Mouse (Mus musculus) layer of hippocampus, adult 11-12 months (tissue): Measurements from ENCODE around the gene Msrb3.

Source experiments
- DNase-seq: peaks from one replicate; pipeline ENCODE4 v3.0.0; 2022; ENCODE audit warnings: low spot score

The Msrb3 gene

DNA sequence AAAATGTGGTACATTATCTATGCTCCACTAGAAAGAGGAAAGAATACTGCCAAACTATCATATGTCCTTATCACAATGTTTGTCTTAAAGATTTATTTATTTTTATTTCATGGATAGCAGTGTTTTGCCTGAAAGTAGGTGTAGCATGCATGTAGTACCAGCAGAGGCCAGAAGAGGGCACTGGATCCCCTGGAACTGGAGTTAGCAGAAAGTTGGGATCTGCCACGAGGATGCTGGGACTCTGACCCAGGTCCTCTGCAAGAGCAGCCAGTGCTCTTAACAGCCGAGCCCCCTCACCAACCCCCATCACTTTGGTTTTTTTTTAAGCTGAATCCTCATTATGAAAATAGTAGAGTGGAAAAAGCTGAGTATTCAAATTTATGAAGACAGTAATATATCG is 37.7 kb downstream of the Msrb3 start:
- no peak for DNase-seq

DNA sequence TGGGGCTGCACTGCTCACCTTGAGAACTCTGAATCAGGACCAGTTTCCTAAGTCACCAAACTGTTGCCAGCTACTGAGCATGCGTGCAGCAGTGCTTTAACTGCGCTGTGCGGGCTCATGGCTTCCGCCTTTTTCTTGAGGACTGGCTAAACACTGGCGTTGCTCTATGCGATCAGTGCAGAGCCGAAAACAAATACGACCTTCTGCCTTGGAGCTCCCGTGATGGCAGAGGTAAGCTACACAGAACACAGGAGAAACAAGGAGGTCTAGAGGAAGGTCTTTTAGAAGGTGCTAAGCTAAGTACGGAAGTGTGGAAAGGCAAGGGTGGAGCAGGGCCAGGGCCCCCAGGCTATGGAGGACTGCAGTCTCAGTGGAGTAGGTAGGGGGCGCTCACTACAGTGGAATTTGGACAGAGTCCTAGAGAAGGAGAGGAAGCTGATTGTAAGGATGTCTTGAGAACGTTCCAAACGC is 41.3 kb downstream of the Msrb3 start:
- no peak for DNase-seq

DNA sequence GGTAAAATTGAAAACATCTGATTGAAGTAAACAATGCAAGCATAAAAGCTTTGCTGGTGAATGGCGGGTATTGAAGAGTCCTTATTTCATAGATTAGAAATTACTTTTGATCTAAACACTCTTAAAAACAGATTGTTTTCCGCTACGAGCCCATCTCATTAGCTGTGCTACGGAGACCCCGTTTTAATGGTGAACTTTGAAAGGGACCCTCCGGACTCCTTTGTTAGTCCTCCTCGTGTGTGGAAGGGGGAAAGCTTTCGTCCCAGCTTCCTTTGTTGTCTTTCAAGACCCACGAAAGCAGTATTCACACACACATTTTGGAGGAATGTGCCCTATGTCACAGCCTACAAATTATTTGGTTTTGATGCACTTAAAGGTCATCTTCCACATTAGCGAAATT is 44.6 kb downstream of the Msrb3 start:
- DNase-seq, result no peak

DNA sequence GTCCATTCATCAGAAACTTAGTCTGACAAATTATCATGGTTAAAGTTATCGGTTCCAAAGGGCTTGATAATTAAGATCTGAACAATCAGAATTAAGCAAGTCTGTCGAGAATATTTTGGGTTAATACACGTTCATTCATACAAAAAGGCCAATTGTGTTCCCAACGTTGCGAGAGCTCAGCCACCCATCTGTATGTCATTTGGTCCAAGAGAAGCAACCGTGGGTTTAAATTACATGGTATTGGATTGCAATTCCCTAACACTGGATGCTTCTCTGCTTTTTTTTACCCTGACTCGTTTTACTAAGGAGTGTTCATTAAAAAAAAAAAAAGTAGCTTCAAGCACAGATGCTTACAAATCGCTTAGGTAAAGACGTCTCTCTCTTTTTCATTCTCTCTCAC is 45.1 kb downstream of the Msrb3 start:
- DNase-seq, result no peak

DNA sequence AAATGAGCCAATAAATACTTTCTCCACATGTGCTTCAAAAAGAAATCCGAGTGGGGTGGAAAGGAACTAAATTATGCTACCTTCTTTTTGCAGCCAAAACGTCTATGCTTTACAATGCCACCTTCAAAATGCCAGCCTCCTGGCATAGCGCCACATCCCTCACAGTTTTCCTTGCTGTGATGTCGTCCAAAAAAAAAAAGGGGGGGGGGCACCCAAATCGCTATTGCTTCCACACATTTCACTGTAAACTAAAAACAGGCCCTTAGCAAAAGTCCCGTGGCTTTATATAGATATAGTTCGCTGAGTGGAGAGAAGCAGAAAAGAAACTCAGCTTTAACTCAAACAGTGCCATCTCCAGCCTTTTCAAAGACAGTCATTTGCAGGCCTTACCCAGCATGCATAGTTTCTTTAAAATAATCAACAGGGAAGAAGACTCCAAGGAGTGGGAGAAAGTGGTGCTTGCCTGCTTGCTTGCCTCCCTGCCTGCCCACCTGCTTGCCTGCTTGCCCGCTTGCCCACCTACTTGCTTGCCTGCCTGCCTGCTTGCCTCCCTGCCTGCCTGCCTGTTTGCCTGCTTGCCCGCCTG is 47.6 kb downstream of the Msrb3 start:
- DNase-seq, result no peak

DNA sequence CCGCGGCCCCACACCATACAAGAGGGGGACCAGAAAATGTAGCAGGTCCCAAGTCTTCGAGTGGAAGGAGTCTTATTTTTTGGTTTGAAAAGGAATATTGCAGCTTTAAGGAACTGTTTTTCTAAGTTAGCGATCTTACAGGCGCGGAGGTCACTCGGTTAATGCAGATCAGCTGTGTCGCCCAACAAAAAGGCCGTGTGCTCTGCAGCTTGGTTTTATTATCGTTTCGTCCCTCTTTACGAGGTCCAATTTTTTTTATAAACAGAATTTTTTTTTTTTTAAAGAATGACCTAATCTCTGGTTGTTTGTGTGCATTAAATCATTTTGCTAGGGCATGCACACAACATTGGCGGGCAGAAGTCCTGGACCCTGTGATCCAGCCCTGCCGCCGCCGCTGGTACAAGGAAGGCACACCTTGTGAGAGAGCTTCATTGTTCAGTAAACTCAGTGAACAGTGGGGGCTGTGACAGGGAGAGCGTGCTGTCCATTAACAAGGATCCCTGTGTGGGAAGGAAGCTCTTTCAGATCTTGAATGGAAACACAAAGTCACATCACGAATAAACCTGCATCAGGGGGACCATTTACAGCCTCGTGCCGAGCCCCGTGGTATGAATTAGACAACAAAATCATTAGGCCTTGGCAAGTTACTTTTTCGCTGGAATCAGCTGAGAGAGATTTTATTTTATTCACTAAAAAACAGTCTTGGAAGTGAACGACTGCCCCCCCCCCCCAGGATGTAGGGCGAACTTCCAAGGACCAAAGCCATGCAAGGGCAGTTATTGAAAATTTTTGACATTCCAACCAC is 48.3 kb downstream of the Msrb3 start:
- DNase-seq, result no peak

DNA sequence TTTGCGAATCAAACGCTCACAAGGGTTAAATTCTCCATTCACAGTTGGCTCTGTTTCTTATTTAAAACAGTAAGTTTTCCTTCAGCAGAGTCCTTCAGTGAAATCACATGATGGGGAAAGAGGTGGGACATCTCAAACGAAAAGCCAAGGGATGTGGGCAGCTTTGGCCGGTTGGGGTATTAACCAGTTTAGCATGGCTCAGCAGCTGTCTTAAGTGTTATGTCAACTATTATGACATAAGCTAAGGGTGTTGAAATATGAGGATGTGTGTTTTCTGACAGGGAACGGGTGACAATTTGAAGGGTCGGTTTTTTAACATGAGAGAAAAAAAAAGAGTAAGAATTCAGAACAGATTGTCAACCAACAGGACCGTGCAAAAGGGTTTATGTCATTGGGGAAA is 50.2 kb downstream of the Msrb3 start:
- no peak for DNase-seq

DNA sequence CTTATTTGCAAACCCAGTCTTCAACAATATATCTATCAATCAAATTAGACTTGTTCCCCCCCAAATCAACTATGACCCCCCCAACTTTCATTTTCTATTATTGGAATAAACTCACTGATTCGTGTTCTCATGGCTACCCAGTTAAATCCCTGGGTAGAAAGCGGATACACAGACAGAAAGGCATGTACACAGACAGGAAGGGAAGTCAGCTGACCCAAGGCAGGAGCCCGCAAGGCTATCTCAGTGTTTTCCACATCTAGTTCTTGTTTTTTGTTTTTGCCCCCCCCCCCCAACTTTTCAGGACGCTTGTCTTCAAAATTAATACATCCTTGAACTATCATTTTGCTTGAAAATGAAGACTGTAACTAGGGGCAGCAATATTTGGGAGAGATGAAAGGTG is 51.1 kb downstream of the Msrb3 start:
- DNase-seq, result no peak

DNA sequence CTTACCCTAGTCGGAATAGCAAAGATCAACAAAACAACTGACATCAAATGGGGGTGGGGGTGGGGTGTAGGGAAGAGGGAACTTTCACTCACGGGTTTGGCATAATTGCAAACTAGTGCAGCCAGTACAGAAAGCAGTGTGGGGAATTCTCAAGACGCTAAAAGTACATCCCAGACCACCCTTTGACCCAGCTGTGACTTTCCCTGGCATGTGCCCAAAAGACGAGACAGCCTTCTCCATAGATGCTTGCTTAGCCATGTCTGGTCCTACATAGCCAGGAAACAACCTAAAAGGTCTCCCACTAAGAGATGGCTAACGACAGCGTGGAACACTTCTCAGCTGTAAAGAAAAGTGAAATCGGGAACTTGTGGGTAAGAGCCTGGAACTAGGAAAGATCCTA is 58.9 kb downstream of the Msrb3 start:
- DNase-seq, result no peak

DNA sequence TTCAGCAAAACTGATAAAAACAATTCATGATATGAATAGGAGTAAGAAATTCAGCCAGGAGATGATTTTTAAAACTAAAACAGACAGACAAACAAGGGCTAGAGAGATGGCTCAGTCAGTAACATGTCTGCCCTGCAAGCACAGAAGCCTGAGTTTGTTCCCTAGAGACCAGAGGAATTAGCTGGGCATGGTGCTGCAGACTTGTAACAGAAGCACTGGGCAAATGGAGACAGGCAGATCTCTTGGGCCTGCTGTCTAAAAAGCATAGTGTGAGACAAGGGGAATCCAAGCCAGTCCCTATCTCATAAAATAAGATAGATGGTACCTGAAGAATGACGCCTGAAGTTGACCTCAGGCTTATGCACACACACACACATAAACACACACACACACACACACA is 64.4 kb downstream of the Msrb3 start:
- DNase-seq, result no peak

DNA sequence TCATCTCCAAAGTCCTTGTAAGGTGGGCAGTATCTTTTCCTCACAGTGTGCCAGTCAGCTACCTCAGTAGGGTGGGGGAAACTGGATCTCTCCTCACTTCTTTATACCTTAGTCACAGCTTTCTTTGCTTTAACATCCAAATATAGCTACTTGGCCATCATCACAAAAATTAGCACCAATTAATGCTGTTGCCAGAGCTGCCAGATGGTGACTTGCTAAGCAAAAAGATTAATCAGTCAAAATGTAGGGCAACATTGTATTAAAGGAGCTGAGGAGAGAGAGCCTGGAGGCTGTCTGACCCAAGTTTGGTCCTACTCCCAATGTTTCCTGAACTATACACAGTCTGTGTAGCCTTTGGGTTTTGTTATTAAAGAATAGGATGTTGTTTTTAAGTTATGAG is 65.1 kb downstream of the Msrb3 start:
- no peak for DNase-seq

DNA sequence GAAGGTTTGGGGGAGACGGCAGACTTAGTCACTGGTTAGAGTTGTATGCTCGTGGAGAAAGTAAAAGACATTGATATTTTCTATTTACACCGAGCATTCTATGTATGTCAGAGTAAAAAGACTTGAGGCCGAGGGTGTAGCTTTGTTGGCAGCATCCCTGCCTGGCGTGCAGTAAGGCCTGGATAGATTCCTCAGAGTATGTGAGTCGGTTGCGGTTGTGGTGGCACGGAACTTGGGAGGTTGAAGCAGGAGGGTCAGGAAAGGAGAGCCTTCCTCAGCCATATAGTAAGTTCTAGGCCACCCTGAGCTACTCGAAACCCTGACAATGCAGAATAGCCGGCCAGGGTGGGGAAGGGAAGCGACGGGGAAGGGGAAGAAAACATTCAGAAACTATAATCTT is 71.1 kb downstream of the Msrb3 start:
- no peak for DNase-seq

DNA sequence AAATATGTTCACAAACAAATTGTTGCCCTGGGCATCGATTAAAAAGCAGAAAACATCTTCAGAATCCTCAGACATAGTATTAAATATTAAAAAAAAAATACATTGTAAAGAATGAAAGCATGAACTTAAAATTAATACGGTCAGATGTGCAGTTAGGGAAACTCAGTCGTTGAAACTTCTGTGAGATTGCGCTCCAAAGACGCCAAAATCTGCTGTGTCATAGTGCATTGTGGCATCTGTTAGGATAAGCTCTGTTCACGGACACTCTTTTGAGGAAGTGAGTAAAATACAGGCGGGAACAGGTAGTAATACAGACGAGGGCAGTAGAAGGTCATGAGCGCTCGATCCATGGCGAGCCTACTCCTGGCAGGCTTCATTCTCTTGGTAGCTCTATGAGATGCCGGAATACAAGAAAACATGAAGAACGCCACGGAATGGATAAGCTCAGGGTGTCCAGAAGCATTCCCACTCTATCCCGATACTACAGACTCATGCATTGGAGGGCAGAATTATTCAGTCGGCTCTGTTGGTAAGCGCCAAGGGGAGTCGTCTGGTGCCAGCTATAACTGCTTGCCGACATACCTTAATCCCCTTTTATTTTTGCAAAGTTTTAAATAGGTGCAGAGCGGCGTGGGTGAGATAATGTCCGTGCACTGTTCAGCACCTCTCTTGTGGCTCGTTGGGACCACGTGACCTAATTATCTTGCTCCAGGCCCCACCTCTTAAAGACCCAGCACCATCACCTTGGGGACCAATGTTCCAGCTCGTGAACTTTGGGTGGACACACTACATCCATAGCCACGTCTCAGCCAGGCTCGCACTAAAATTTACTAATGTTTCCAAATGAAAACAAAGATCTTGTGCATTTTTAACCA is 71.9 kb downstream of the Msrb3 start:
- DNase-seq, result no peak

DNA sequence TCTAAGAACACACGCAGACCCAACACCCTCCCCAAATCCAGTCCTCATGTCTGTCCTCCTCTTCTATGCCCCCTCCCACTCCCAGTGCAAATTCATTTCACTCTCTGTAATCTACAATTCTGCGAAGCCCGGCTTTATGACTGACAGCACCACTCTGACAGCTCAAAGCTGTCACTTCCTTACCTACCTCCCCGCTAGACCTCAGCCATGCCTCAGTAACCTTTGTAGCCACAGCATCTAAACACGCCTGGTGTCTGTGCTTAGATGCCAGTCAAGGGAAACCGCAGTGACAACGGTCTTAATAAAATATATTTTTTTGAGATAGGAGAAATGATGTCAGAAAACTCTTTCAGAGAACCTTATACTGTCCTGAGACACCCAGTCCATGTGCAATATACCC is 72.5 kb downstream of the Msrb3 start:
- DNase-seq, result no peak

DNA sequence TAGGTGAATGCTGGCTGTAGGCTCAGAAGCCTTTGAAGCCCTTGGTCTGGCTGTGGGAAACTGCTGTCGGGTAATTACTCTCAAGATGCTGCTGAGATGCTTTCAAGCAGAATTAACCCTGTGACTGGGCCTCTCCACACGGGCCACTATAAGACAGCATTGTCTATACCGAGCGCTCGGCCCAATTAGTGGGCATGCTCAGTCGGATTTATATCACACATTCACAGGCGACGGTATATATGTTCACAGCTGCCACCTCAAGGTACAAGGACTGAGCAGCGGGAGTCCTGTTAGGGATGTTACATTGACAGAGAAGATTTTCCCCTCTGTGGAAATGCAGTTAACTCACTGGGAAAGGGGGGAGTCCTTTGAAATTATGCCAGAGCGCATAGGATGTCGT is 73.3 kb downstream of the Msrb3 start:
- DNase-seq, result no peak

DNA sequence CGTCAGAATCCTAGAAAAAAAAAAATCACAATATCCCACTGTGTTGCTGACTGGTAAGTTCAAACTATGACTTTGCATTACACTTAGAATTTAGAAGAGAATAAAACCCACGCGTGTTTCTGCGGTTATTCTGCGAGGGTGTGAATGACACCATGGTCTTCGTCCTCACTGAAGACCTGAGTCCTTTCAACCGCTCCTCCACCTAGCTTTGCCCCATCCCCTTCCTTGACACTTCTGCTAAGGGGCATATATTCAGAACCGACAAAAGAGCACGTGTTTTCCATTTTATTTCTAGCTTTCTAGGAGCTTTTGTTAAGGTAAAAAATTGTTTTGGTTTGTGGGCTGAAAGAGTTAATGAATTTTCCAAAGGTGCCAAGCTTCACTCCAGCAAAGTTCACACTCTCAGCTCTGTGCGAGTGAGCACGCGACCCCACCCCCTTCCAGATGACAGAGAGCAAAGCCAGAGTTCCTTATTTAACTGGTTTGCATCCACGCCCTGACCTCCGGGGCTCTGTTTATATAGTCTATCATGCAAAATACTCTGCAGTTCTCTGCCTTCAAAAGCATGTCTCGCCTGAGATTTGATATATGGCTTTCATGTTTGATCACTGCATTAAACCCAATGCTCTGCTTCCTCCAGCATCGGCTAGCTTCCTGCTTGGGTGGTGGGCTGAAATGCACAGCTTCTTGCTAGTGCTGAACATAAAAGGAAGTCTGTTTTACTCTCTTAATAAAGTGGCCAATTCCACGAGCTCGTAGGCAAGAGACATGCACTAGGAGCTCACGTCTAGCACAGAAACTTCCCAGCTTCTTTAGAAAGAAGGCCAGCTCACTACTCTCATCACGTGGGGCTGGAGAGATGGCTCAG is 77.2 kb downstream of the Msrb3 start:
- DNase-seq, result no peak

DNA sequence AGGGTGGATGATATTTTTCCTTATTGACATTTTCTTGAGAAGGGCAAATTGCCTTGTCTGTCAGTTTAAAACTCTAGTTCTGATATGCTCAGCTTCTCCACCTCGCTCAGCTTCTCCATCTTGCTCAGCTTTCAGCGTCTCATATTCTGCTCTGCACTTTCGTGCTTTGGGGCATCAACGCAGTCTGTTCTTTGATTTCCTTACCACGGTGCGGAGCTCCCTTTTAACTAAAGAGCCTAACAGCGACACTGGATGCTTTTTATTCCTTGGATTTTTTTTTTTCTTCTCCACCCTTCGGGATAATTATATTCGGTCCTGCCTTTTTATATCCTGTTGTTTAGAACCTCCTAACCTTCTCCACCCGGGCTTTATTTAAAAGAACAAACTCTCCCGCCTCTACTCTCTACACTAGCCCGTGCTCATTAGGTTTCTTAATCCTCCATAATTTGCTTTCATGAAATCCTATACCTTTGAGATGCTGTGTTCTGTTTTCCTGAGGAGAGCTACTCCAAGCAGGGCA is 78.1 kb downstream of the Msrb3 start:
- no peak for DNase-seq

DNA sequence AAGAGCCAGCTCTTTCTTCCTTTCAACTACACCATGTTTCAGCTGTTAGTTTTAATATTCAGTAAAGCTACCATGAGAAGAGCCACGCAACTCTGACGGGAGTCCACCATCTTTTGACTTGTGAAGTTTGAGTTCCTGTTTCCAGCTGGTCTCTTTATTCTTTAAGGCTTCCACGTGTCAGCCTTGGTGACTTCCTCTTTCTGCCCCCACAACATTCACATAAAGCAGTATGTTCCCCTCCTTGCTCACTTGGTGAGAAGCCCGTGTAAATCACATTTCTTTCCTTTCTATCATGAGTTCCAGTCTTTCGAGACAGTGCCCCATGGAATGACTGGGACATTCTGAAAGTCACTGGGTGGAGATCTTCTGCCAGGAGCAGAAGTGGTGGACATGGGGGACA is 83.6 kb downstream of the Msrb3 start:
- DNase-seq, result no peak

DNA sequence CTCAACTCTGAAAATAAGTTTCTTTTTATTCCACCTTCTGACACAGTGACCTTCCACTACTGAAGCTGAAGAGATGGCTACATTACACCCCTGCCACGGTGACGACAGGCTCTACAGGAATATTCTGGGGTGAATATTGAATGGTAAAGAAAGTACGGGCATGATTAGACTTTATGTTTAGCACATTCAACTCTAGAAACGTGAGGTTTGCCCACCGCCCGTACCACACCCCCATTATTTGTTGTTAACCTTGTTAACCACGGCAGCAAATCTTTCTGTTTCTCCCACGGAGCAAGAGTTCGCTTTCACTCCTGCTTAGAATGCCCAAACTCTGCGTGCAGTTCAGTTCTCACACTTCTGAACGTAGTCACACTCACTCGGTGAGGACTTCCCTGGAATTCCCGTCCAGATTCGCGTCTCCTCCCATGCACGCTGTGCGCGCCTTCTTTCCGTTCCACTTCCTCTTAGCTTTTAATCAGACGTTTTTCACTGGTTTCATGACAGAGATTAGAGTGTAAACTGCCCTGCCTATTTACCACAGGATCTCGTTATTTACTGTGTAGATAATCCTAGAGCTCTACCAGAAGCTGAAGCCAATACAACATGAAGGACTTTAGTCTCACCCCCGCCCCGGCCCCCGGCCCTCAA is 87.0 kb downstream of the Msrb3 start:
- DNase-seq, result no peak

DNA sequence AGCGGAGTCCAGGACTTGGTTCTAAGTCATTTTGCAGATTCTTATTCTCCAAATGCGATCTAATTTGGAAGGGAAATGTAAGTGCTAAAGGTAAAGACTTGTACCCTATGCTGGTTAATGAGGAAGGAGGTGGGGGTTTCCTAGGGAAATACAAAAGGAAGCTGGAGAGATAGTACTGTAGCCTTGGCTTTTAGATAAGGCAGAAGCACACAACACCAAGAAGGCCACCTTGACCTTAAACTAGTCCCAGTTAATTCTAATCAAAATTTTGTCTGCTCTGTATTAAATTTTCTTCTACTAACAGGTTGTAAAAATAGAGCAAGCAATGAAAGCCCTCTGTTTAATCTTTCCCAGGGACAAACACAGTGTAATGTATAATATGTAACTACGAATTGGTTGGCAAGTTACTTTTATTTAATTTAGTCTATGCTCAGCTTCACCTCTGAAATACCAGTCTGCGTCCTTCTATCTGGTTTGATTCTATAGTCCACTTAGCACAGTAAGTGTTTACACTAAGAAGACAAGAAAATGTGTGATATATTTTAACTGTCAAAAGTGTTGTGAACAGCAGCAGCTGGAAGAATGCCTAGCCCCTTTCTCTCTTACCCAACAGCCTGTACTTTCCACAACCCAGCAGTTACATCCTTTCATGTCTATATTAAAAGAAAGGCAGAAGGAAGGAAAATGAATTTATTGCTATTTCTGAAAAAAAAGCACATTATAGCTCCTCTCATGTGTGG is 87.9 kb downstream of the Msrb3 start:
- DNase-seq, result no peak
